Mouse (Mus musculus) frontal cortex, postnatal 10 days (tissue): ENCODE data around the gene Naa50.

Source experiments
- DNase-seq, 2 experiments: peaks; one replicate each; pipeline ENCODE4 v3.0.0; 2022; ENCODE audit warnings: low spot score in 2 of 2, mixed read lengths in 1 of 2

Naa50 gene

GRCm38 (mm10) chr16:44199066-44199703 is 59.6 kb downstream of the Naa50 start:
- DNase-seq = no peak

- no peak for DNase-seq
These were observed 60.5 kb downstream of the Naa50 start for GRCm38 (mm10) chr16:44200146-44200545.

GRCm38 (mm10) chr16:44204331-44204730 is 64.7 kb downstream of the Naa50 start:
- DNase-seq = no peak

GRCm38 (mm10) chr16:44205973-44206372 is 66.3 kb downstream of the Naa50 start:
- no peak for DNase-seq

GRCm38 (mm10) chr16:44210156-44211053 is 70.8 kb downstream of the Naa50 start:
- no peak for DNase-seq

GRCm38 (mm10) chr16:44211054-44211414 is 71.4 kb downstream of the Naa50 start:
- no peak for DNase-seq

- no peak for DNase-seq
These were observed 73.1 kb downstream of the Naa50 start for GRCm38 (mm10) chr16:44212703-44213102.
